Mouse (Mus musculus): ENCODE measurements at regions not wholly inside any gene's neighbourhood (a gene's known extent, or its start where the extent isn't known, plus 50 kb on each side); places are given as distances from the start of the nearest gene placed in this dataset.

GRCm38 (mm10) chr9:43684596-43684995, 59.2 kb upstream of the Nectin1 start:
- no peak for DNase-seq
- intact Hi-C loops (cut with DNase I) = no loop called here

- no peak for DNase-seq
- intact Hi-C loops (cut with DNase I) = no loop called here
Measured at GRCm38 (mm10) chr9:43692015-43692414, 51.8 kb upstream of the Nectin1 start.

- intact Hi-C loops (cut with DNase I) = no loop called here
- DNase-seq = no peak
Measured at GRCm38 (mm10) chr9:43692538-43692937, 51.2 kb upstream of the Nectin1 start.
